Mouse (Mus musculus) brown adipose tissue, adult 24 weeks (tissue): ENCODE data around the gene Elovl6. TPM values are rescaled to one million over a fixed set of nuclear protein-coding genes. Genes with fewer than 3 reads are reported as not detected.

Experiments
- H3K27ac ChIP-seq: fragments of 200-500 bp; replicated peaks from 2 replicates; pipeline ENCODE4 v1.5.1; 2012; ENCODE audit warnings: low read depth, mild to moderate bottlenecking, low read length
- H3K4me1 ChIP-seq: fragments of 200-500 bp; 2 replicates; pipeline ENCODE4 v1.6.1; 2012; ENCODE audit warnings: low read length, mixed read lengths; ENCODE audit not compliant: control insufficient read depth, insufficient read depth, insufficient read length
- H3K4me3 ChIP-seq: fragments of 200-500 bp; 2 replicates; pipeline ENCODE4 v1.5.1; 2012; ENCODE audit warnings: low read depth, mild to moderate bottlenecking, low read length, moderate library complexity; ENCODE audit not compliant: insufficient read depth
- polyA plus RNA-seq: library from polyadenylated mRNA; stranded (reverse); fragments of >200 nt; gene quantifications from 2 replicates; pipeline ENCODE4 v1.2.4, GENCODE M21; 2012; ENCODE audit not compliant: missing spikeins, insufficient read depth, insufficient read length

Elovl6 gene
- polyA plus RNA-seq, 1 experiment = 735 TPM

GRCm38 (mm10) chr3:129551581-129552290 lies 19.6 kb downstream of the Elovl6 start:
- Histone ChIP-seq H3K4me3 (no peak overlapping the region), H3K27ac (no peak overlapping the region), H3K4me1 (no peaks in the 10 kb centered on the region)

- no peak overlapping the region for H3K27ac ChIP-seq
- no peaks in the 10 kb centered on the region for H3K4me1 ChIP-seq
- no peak overlapping the region for H3K4me3 ChIP-seq
Observed at GRCm38 (mm10) chr3:129552370-129552769, 20.2 kb downstream of the Elovl6 start.

GRCm38 (mm10) chr3:129553173-129553572 lies 21.0 kb downstream of the Elovl6 start:
- no peak overlapping the region for H3K4me3 ChIP-seq

GRCm38 (mm10) chr3:129553661-129554060 lies 21.5 kb downstream of the Elovl6 start:
- H3K4me1 ChIP-seq = no peaks in the 10 kb centered on the region
- no peak overlapping the region for H3K27ac ChIP-seq

More at GRCm38 (mm10) chr3:129553173-129553572, 21.0 kb downstream of the Elovl6 start:
- Histone ChIP-seq H3K4me1 (no peaks in the 10 kb centered on the region), H3K27ac (no peak overlapping the region)

GRCm38 (mm10) chr3:129554436-129554835 lies 22.3 kb downstream of the Elovl6 start:
- H3K4me1 ChIP-seq = no peaks in the 10 kb centered on the region
- no peak overlapping the region for H3K27ac ChIP-seq
- H3K4me3 ChIP-seq = no peak overlapping the region

More at GRCm38 (mm10) chr3:129553661-129554060, 21.5 kb downstream of the Elovl6 start:
- no peak overlapping the region for H3K4me3 ChIP-seq

GRCm38 (mm10) chr3:129557048-129557447 lies 24.9 kb downstream of the Elovl6 start:
- Histone ChIP-seq H3K4me3 (no peak overlapping the region), H3K4me1 (no peaks in the 10 kb centered on the region; the same call in 1 of the 2 replicates), H3K27ac (no peak overlapping the region)

- no peaks in the 10 kb centered on the region; the same call in 1 of the 2 replicates for H3K4me1 ChIP-seq
- H3K4me3 ChIP-seq = no peak overlapping the region
- H3K27ac ChIP-seq = no peak overlapping the region
Observed at GRCm38 (mm10) chr3:129557566-129557965, 25.4 kb downstream of the Elovl6 start.

GRCm38 (mm10) chr3:129558016-129558955 lies 26.1 kb downstream of the Elovl6 start:
- Histone ChIP-seq H3K4me1 (no peaks in the 10 kb centered on the region; the same call in 1 of the 2 replicates), H3K27ac (no peak overlapping the region), H3K4me3 (no peak overlapping the region)

- Histone ChIP-seq H3K4me3 (no peak overlapping the region), H3K4me1 (no peaks in the 10 kb centered on the region; the same call in 1 of the 2 replicates), H3K27ac (no peak overlapping the region)
Observed at GRCm38 (mm10) chr3:129560068-129560467, 27.9 kb downstream of the Elovl6 start.

- no peak overlapping the region for H3K27ac ChIP-seq
- no peaks in the 10 kb centered on the region; the same call in 1 of the 2 replicates for H3K4me1 ChIP-seq
- no peak overlapping the region for H3K4me3 ChIP-seq
Observed at GRCm38 (mm10) chr3:129561011-129561410, 28.9 kb downstream of the Elovl6 start.

- Histone ChIP-seq H3K27ac (no peak overlapping the region), H3K4me1 (peaks cover 2% of the 10 kb centered on the region; the same call in 1 of the 2 replicates), H3K4me3 (no peak overlapping the region)
Observed at GRCm38 (mm10) chr3:129561853-129562252, 29.7 kb downstream of the Elovl6 start.

GRCm38 (mm10) chr3:129562411-129562810 lies 30.3 kb downstream of the Elovl6 start:
- H3K4me3 ChIP-seq = no peak overlapping the region
- H3K4me1 ChIP-seq = peaks cover 3% of the 10 kb centered on the region; the same call in 1 of the 2 replicates
- no peak overlapping the region for H3K27ac ChIP-seq

- Histone ChIP-seq H3K4me3 (no peak overlapping the region), H3K27ac (no peak overlapping the region), H3K4me1 (peaks cover 3% of the 10 kb centered on the region; the same call in 1 of the 2 replicates)
Observed at GRCm38 (mm10) chr3:129563807-129564206, 31.7 kb downstream of the Elovl6 start.

GRCm38 (mm10) chr3:129564852-129565251 lies 32.7 kb downstream of the Elovl6 start:
- H3K4me1 ChIP-seq = peaks cover 3% of the 10 kb centered on the region; the same call in 1 of the 2 replicates
- no peak overlapping the region for H3K27ac ChIP-seq

GRCm38 (mm10) chr3:129565458-129565857 lies 33.3 kb downstream of the Elovl6 start:
- H3K27ac ChIP-seq = peak overlapping the region; percentile 55
- no peak overlapping the region for H3K4me3 ChIP-seq
- peaks cover 3% of the 10 kb centered on the region; the same call in 1 of the 2 replicates for H3K4me1 ChIP-seq

More at GRCm38 (mm10) chr3:129564852-129565251, 32.7 kb downstream of the Elovl6 start:
- no peak overlapping the region for H3K4me3 ChIP-seq
